In the genomic region with DNA sequence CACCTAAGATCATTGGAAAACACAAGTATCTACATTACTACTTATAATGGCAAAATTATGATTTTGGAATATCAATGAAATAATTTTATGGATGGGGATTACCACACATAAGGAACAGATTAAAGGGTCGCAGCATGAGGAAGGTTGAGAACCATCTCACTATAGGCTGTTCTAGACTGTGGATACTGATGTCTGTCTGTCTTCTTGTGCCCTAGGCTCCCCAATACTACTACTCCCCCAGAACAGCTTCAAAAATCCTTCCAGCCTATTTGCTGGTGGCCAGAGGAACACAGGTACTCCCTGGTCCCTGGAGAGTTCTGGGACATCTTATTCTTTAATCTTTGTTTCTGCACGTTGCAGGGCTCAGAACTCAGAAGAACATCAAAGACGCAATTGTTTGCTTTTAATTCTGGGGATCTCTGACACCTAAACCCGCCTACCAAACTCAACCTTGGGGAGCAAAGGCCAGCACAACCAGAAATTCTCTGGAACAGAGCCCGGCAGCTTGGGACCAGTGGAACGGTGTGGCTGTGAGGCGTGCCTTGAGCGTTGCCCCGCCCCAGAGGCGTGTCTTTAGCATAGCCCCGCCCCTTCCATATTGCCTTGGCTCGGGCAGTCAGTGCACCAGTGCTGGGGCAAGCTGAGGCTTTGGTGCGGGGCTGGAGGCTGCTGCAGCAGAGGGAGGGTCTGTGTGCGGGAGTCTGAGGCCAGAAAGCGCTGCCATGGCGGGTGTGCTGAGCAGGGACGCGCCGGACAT, we compare ENCODE assay signal across 8 mouse cellular contexts. TPM values are rescaled to one million over a fixed set of nuclear protein-coding genes. Genes with fewer than 3 reads are reported as not detected.
A peak's percentile ranks its signal among the peaks of the same experiment; 100 is the strongest.
DNase-seq lines count a peak whose midpoint lies in the region; ATAC-seq lines count a peak whose summit lies in the region.

A gene (plus strand): TSS at position 576 of the 757 bp plus-strand sequence.

- peak within 1 kb of the TSS; percentile 58 for H3K9ac ChIP-seq in lung, embryonic 15.5 days

- no peaks in the 10 kb centered on the region for H3K36me3 ChIP-seq in lung, embryonic 15.5 days

- H3K27me3 ChIP-seq in lung, embryonic 15.5 days, result no peaks in the 10 kb centered on the region

- WGBS in lung, embryonic 15.5 days, result 4% methylated on average over 19 of the region's 19 CpGs

- H3K9me3 ChIP-seq in lung, embryonic 15.5 days, result no peaks in the 10 kb centered on the region

- H3K27ac ChIP-seq in lung, embryonic 15.5 days, result peak within 1 kb of the TSS; percentile 2; the same call in 1 of the 2 replicates

- 0 out of 2 replicates have a peak, but pooled peaks cover 4% of the 10 kb centered on the region for H3K4me1 ChIP-seq in lung, embryonic 15.5 days

- peak within 1 kb of the TSS; percentile 71 for H3K4me3 ChIP-seq in lung, embryonic 15.5 days

- peak; percentile 81 for DNase-seq in R1 (ENCODE audit: low read depth, low spot score)
- DNase-seq in cerebellum, adult 9-11 months, result peak; percentile 11
- peak; percentile 79 for DNase-seq in heart, postnatal 4 days
- peak; percentile 70 for DNase-seq in layer of hippocampus, adult 9-11 months
- peak; percentile 91 for DNase-seq in retina, postnatal 1 day

- H3K4me2 ChIP-seq in lung, embryonic 15.5 days, result peak within 1 kb of the TSS; percentile 77

- ATAC-seq in frontal cortex, adult (ENCODE audit: low TSS enrichment), result peak; percentile 94
- ATAC-seq in lung, embryonic 15.5 days (ENCODE audit: borderline replicate concordance, extremely low read depth, low FRiP score, low TSS enrichment), result peak; percentile 100
- ATAC-seq in monocyte, adult 5-6 weeks (replicated peaks; ENCODE audit: insufficient number of reproducible peaks, low FRiP score, low TSS enrichment, poor library complexity, severe bottlenecking), result no peak

RNA-seq across cellular contexts. Expression of the gene that starts here (rescaled TPM):
- 1 to 10 TPM; 2.5 to 3.0 TPM for total RNA-seq in heart, postnatal 4 days (2021)
- polyA plus RNA-seq in lung, embryonic 15.5 days (2015; fragmentation: Nextera tagmentation; extraction: Ambion mirVana), result 6.7 and 7.8 TPM in 2 replicates
- not detected in 3 replicates for total RNA-seq in monocyte, adult 5-6 weeks (2017)

Comparison
In these comparisons a context has a peak if more than half of its experiments do, and no peak if none do; other contexts are left out.
1. DNase-seq: peak in every context shown above with its lines; median percentile 91 in retina, postnatal 1 day; 81 in R1; 79 in heart, postnatal 4 days; 70 in layer of hippocampus, adult 9-11 months; 11 in cerebellum, adult 9-11 months.